Mouse (Mus musculus) urinary bladder, postnatal 36 days (tissue): Measurements from ENCODE around the gene Mapk8ip1.

Source experiments
- DNase-seq, 2 experiments: peaks; one replicate each; pipeline ENCODE4 v3.0.0; 2022; ENCODE audit warnings: low spot score in 2 of 2, mixed read lengths in 1 of 2

Mapk8ip1 gene

DNA sequence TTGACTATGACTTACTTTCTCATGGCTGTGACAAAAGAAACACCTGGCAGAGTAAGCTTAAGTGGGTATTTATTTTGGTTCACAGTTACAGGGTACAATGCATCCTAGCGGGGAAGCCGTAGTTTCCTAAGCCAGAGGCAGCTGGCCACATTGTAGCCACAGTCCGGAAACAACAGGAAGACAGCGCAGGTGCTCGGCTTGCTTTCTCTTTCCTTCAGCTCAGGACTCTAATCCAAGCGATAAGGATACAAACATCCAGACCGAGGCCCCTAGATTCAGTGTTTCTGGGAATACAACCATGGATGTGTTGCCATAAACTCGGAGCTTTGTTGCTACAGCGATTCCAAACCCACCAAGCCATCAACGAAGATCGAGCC, 27.6 kb downstream of the Mapk8ip1 start:
- DNase-seq = no peak

DNA sequence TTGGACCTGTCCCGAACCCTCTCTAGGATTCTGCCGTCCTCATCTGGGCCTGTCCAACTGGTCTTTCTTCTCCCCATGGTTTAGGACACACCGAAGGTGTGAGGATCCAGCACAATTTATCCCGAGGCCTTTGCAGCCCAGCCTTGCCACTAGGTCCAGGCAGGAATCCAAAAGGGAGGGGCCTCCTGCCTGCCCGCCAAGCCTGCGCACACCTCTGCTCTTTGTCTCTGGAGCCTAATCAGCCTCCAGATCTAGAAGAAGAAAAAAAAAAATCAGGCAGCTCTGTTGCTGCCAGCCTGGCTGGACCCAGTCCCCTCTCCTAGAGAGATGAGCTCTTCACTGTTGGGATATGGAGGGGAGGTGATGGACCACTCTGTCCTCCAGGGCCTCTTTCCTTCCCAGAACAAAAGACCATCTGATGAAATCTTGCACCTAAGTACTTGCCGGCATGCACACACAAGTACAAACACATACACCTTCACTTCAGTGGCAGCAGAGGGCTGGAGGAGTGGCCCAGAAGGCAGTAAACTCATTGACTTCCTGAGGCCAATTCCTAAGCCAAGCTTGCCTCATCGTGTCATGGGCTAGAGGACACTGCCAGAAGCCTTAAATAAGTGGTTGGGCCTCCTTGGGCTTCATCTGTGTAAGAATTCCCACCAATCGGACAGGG, 28.2 kb downstream of the Mapk8ip1 start:
- peak; percentile 55 to 71 for DNase-seq

GRCm38 (mm10) chr2:92371971-92372690, 28.9 kb downstream of the Mapk8ip1 start:
- DNase-seq = no peak

- peak; percentile 69 to 84 for DNase-seq
Measured at GRCm38 (mm10) chr2:92370821-92371805, 29.9 kb downstream of the Mapk8ip1 start.

GRCm38 (mm10) chr2:92370375-92370774, 30.7 kb downstream of the Mapk8ip1 start:
- DNase-seq = no peak

DNA sequence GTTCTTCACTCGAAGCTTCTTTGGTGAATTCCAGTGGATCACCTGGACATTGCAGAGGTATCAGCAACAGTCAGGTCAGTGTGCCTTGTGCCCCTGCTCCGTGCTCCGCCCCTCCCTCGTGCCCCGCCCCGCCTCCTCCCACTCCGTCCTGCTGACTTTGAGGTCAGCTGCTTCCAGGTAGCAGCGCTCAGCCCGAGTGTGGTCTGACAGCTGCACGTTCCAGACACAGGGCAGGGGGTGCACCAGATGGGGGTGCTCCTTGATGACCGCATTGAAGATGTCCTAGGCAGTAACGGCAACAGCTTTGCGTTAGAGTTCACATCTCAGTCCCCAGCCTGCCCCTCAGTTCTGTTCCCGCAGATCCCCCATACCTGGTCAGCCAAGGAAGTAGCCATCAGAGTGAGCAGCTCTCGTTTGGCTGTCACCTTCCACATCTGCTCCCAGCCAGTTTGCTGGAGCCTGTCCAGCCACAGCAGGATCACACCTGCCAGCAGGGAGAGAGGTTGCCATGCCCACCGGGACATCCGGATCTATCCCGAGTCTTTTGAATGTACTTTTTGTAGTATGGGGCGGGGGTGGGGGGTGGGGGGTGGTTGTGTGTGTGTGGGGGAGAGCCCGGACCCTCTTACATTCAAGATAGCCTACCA, 33.6 kb downstream of the Mapk8ip1 start:
- DNase-seq = no peak

- no peak for DNase-seq
Measured at GRCm38 (mm10) chr2:92365568-92365967, 35.5 kb downstream of the Mapk8ip1 start.

DNA sequence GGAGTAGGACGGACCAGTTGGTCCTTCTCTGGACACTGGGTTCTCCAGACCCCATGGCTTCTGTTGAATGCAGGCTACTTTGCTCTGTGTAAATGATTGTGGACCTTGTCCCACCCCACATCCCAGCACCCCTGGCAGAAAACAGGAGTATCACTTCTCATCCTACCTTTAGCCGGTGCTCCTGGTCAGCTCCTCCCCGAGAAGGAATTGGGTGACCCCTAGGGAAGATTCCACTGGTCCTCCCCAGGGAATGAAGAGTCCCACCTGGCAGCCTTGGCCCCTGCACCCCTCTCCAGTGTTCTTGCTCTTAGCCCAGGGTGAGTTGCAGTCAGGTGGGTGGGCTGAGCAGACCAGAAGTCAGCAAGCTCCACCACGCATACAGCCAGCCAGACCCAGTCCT, 37.0 kb downstream of the Mapk8ip1 start:
- no peak for DNase-seq

DNA sequence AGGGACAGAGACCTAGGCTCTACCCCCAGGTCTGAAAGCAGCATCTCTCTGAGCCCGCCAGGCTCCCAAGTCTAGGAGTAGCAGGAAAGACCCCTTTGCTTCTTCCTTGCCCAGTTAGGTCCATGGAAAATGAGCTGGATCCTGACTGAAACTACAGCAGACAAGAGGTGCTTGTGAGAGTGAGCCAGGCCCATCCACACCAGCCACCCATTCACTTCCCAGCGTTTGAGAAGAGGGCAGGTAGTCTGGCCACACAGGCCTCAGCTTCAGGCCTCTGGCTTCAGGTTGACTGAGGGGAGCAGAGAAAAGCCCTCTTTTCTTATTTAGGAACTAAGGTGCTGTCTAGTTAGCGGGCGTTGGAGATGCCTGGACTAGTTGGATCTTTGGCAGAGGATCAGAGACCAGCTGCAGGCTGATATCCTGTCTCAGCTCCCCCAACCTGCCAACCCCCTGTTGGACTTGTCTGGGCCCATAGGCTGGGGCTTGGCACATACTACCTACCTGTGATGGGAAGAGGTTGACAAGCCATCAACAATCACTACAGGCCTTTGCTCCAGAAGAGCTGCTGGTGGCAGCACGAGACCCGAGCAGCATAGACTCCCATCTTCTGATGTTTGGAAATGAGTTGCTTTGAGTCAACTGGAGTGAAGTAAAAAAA, 38.4 kb downstream of the Mapk8ip1 start:
- DNase-seq = no peak

GRCm38 (mm10) chr2:92361795-92362194, 39.3 kb downstream of the Mapk8ip1 start:
- no peak for DNase-seq

GRCm38 (mm10) chr2:92360893-92361292, 40.2 kb downstream of the Mapk8ip1 start:
- no peak for DNase-seq

GRCm38 (mm10) chr2:92360186-92360823, 40.8 kb downstream of the Mapk8ip1 start:
- DNase-seq = no peak

GRCm38 (mm10) chr2:92359301-92359700, 41.8 kb downstream of the Mapk8ip1 start:
- no peak for DNase-seq

- DNase-seq = no peak
Measured at GRCm38 (mm10) chr2:92354224-92354623, 46.8 kb downstream of the Mapk8ip1 start.

DNA sequence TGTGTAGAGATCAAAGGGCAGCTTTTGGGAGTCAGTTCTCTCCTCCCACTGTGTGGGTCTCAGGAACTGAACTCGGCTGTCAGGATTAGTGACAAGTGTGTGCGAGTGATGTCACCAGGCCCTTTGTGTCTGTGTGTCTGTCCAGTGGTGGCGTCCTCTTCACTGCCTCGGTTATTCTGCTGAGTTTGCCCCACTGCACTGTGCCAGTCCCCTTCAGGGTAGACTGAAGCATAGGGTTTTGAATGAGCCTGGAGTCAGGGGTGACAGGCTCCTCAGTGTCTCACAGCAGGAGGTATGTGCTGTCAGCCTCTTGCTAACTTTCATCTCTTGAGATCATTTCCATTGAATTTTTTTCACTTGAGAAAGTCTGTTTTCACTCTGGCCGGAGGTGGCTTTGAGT, 47.7 kb downstream of the Mapk8ip1 start:
- DNase-seq = no peak

DNA sequence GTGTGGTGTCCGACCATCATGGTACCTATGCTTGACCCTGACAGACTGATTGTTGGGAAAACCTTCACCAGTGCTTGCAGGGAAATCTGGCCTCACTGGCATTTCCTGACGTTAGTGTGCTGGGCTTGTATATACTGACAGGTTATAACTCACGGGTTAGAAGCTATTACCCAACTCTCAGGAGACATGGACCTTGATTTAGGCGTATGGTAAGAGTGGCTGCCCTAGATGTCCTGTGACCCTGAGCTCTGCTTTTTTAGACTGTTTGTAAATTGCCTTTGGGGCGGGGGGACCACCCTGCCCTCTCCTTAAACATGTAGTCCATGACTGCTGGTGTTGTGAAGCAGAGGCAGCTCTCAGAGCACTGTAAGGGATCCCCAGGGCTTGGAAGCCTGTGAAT, 50.4 kb downstream of the Mapk8ip1 start:
- no peak for DNase-seq

- no peak for DNase-seq
Measured at GRCm38 (mm10) chr2:92349589-92350425, 51.3 kb downstream of the Mapk8ip1 start.

- no peak for DNase-seq
Measured at GRCm38 (mm10) chr2:92347191-92347590, 53.9 kb downstream of the Mapk8ip1 start.

DNA sequence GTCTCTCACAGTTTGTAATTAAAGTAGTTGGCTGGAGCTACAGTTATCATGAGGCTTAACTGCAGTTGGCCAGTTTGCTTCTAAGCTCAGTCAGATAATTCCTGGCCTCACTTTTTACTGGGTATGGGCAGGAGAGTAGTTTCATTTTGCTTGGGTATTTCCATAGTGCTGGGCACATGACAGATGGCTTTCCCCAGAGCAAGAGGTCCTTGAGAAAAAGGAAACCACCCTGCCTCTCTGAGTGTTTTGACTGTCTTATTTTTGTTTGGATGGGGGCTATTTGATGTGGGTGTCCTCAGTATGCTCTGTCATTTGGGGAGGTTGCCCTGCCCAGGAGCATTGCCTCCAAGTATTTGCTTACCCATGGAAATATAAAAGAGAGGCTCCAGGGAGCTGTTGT, 58.6 kb downstream of the Mapk8ip1 start:
- no peak for DNase-seq
